Mouse (Mus musculus): Measurements from ENCODE around the gene Zfp941. TPM values are rescaled to one million over a fixed set of nuclear protein-coding genes. Genes with fewer than 3 reads are reported as not detected.

Gene Zfp941
- polyA plus RNA-seq (2015; fragmentation: Illumina TruSeq; extraction: RNeasy Lipid Tissue Mini Kit (QIAGEN cat#74804); ENCODE audit: low read depth, low replicate concordance) = 21.9 TPM

GRCm38 (mm10) chr7:140821653-140822329 is at the start of gene Zfp941:
Gene Zfp941 (minus strand): TSS chr7:140822178.

GRCm38 (mm10) chr7:140857550-140858505 is 35.9 kb upstream of the Zfp941 start, which contains the start of gene Bet1l:
Gene Bet1l (minus strand): TSS chr7:140857577.

DNA sequence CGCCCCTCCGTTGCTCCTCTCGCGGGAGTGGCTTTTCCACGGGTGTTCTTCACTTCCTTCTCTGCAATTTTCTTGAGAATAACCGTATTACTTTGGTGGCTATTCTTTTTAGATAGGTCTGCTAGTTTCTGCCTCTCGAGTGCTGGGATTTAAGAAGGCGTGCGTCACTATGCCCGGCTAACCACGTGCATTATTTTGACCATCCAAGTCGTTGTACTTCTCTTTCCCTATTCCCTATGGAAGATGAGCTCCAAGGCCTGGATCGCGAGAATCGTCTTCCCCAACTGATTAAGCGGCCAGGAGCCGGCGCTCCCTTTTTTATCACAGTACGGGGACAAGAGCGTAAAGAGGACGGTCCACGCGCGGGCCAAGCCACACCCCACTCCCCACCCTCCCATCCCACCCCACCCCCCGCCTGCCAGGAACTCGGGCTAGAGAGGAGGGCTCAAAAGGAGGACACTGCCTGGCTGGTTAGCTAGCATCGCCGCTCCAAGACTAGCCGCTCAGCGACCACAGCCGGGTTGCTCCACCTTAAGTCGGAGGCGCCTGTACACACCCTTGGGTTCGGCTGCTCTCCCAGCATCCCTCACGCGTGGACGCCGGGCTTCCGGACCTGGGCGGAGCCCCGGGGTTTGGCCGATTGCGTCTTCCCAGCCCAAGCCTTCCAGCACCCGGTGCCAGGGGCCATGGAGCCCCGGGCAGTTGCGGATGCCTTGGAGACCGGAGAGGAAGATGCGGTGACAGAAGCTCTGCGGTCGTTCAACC is 35.0 kb upstream of the Zfp941 start, which contains the start of gene Ric8a:
Gene Ric8a, plus strand, starts transcription at position 173 of the 765 bp plus-strand sequence.

GRCm38 (mm10) chr7:140855860-140856784 is 34.1 kb upstream of the Zfp941 start, which contains the start of gene Gm45785:
Gene Gm45785 (minus strand): TSS chr7:140856331.

GRCm38 (mm10) chr7:140847755-140848580 is 26.0 kb upstream of the Zfp941 start, which contains the start of gene Odf3:
Gene Odf3 (plus strand): TSS chr7:140847805.

DNA sequence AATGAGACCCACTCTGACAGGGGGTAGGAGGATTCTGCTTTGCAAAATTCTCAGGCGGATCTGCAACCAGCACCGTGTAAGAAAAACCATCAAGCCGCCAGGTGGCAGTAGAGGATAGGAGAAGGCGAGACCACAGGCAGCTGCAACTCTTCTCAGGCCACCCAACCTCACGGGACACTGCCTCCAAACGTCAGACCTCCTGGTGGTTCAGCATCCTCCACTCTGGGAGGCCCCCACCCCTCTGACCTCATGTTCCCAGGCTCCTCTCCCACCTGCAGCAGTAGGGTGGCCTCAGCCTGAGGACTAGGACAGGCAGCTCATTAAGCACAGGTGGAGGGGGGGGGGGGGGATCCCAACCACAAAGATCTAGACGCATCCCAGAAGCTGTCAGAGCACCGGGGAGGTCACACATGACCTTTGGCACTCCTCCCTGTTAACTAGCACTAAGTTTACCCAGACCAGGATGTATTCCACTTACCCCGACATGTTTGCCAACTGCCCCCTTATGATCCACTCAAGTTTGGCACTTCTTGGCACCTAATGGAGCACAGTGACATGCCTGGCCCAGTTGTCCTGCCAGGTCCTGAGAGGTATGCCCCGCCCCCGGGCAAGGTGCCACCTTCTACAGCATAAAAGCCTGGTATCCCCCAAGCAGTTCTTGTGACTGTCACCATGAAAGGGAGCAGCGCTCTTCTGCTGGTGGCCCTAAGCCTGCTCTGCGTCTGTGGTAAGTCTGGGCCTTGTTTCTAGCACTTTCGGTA is 23.1 kb upstream of the Zfp941 start, which contains the start of gene Scgb1c1:
Gene Scgb1c1, plus strand, starts transcription at position 643 of the 761 bp plus-strand sequence.

GRCm38 (mm10) chr7:140834968-140835757 is 13.2 kb upstream of the Zfp941 start, which contains the start of gene Urah:
Gene Urah (plus strand): TSS chr7:140835018.

GRCm38 (mm10) chr7:140787406-140788052 is 34.4 kb downstream of the Zfp941 start, which contains the start of gene Syce1:
Gene Syce1 (minus strand): TSS chr7:140787852.

GRCm38 (mm10) chr7:140763447-140764020 is 58.4 kb downstream of the Zfp941 start, which contains the start of gene Cyp2e1:
Gene Cyp2e1 (plus strand): TSS chr7:140763739.

Other genes starting within 250 kb of the Zfp941 start
- not detected for gene Olfr46, start 220.9 kb downstream of the Zfp941 start, polyA plus RNA-seq (2015; fragmentation: Illumina TruSeq; extraction: RNeasy Lipid Tissue Mini Kit (QIAGEN cat#74804); ENCODE audit: low read depth, low replicate concordance)
- gene Olfr61, start 193.2 kb downstream of the Zfp941 start, polyA plus RNA-seq (2015; fragmentation: Illumina TruSeq; extraction: RNeasy Lipid Tissue Mini Kit (QIAGEN cat#74804); ENCODE audit: low read depth, low replicate concordance) = not detected
- gene Olfr53, start 175.7 kb downstream of the Zfp941 start, polyA plus RNA-seq (2015; fragmentation: Illumina TruSeq; extraction: RNeasy Lipid Tissue Mini Kit (QIAGEN cat#74804); ENCODE audit: low read depth, low replicate concordance) = not detected
- not detected for gene Olfr539, start 162.2 kb downstream of the Zfp941 start, polyA plus RNA-seq (2015; fragmentation: Illumina TruSeq; extraction: RNeasy Lipid Tissue Mini Kit (QIAGEN cat#74804); ENCODE audit: low read depth, low replicate concordance)
- gene Olfr45, start 140.2 kb downstream of the Zfp941 start, polyA plus RNA-seq (2015; fragmentation: Illumina TruSeq; extraction: RNeasy Lipid Tissue Mini Kit (QIAGEN cat#74804); ENCODE audit: low read depth, low replicate concordance) = not detected
- not detected for gene Olfr541, start 124.9 kb downstream of the Zfp941 start, polyA plus RNA-seq (2015; fragmentation: Illumina TruSeq; extraction: RNeasy Lipid Tissue Mini Kit (QIAGEN cat#74804); ENCODE audit: low read depth, low replicate concordance)
- 0.73 TPM for gene Cyp2e1, start 58.4 kb downstream of the Zfp941 start, polyA plus RNA-seq (2015; fragmentation: Illumina TruSeq; extraction: RNeasy Lipid Tissue Mini Kit (QIAGEN cat#74804); ENCODE audit: low read depth, low replicate concordance)
- gene Syce1, start 34.3 kb downstream of the Zfp941 start, polyA plus RNA-seq (2015; fragmentation: Illumina TruSeq; extraction: RNeasy Lipid Tissue Mini Kit (QIAGEN cat#74804); ENCODE audit: low read depth, low replicate concordance) = 0.52 TPM
- gene Urah, start 12.8 kb upstream of the Zfp941 start, polyA plus RNA-seq (2015; fragmentation: Illumina TruSeq; extraction: RNeasy Lipid Tissue Mini Kit (QIAGEN cat#74804); ENCODE audit: low read depth, low replicate concordance) = 1.6 TPM
- gene Scgb1c1, start 23.4 kb upstream of the Zfp941 start, polyA plus RNA-seq (2015; fragmentation: Illumina TruSeq; extraction: RNeasy Lipid Tissue Mini Kit (QIAGEN cat#74804); ENCODE audit: low read depth, low replicate concordance) = not detected
- gene Odf3, start 25.6 kb upstream of the Zfp941 start, polyA plus RNA-seq (2015; fragmentation: Illumina TruSeq; extraction: RNeasy Lipid Tissue Mini Kit (QIAGEN cat#74804); ENCODE audit: low read depth, low replicate concordance) = 0.28 TPM
- gene Gm45785, start 34.2 kb upstream of the Zfp941 start, polyA plus RNA-seq (2015; fragmentation: Illumina TruSeq; extraction: RNeasy Lipid Tissue Mini Kit (QIAGEN cat#74804); ENCODE audit: low read depth, low replicate concordance) = not detected
- 66.6 TPM for gene Ric8a, start 34.8 kb upstream of the Zfp941 start, polyA plus RNA-seq (2015; fragmentation: Illumina TruSeq; extraction: RNeasy Lipid Tissue Mini Kit (QIAGEN cat#74804); ENCODE audit: low read depth, low replicate concordance)
- gene Bet1l, start 35.4 kb upstream of the Zfp941 start, polyA plus RNA-seq (2015; fragmentation: Illumina TruSeq; extraction: RNeasy Lipid Tissue Mini Kit (QIAGEN cat#74804); ENCODE audit: low read depth, low replicate concordance) = 34.2 TPM
- gene Psmd13, start 59.8 kb upstream of the Zfp941 start, polyA plus RNA-seq (2015; fragmentation: Illumina TruSeq; extraction: RNeasy Lipid Tissue Mini Kit (QIAGEN cat#74804); ENCODE audit: low read depth, low replicate concordance) = 133 TPM
- gene Sirt3, start 60.1 kb upstream of the Zfp941 start, polyA plus RNA-seq (2015; fragmentation: Illumina TruSeq; extraction: RNeasy Lipid Tissue Mini Kit (QIAGEN cat#74804); ENCODE audit: low read depth, low replicate concordance) = 133 TPM
- gene Cox8b, start 78.3 kb upstream of the Zfp941 start, polyA plus RNA-seq (2015; fragmentation: Illumina TruSeq; extraction: RNeasy Lipid Tissue Mini Kit (QIAGEN cat#74804); ENCODE audit: low read depth, low replicate concordance) = 4.6 TPM
- 0.34 TPM for gene Nlrp6, start 98.7 kb upstream of the Zfp941 start, polyA plus RNA-seq (2015; fragmentation: Illumina TruSeq; extraction: RNeasy Lipid Tissue Mini Kit (QIAGEN cat#74804); ENCODE audit: low read depth, low replicate concordance)
- 4.3 TPM for gene Pgghg, start 119.2 kb upstream of the Zfp941 start, polyA plus RNA-seq (2015; fragmentation: Illumina TruSeq; extraction: RNeasy Lipid Tissue Mini Kit (QIAGEN cat#74804); ENCODE audit: low read depth, low replicate concordance)
- not detected for gene Ifitm5, start 128.1 kb upstream of the Zfp941 start, polyA plus RNA-seq (2015; fragmentation: Illumina TruSeq; extraction: RNeasy Lipid Tissue Mini Kit (QIAGEN cat#74804); ENCODE audit: low read depth, low replicate concordance)
- not detected for gene Gm45717, start 133.8 kb upstream of the Zfp941 start, polyA plus RNA-seq (2015; fragmentation: Illumina TruSeq; extraction: RNeasy Lipid Tissue Mini Kit (QIAGEN cat#74804); ENCODE audit: low read depth, low replicate concordance)
- 31.6 TPM for gene Ifitm2, start 133.8 kb upstream of the Zfp941 start, polyA plus RNA-seq (2015; fragmentation: Illumina TruSeq; extraction: RNeasy Lipid Tissue Mini Kit (QIAGEN cat#74804); ENCODE audit: low read depth, low replicate concordance)
- gene Ifitm1, start 145.0 kb upstream of the Zfp941 start, polyA plus RNA-seq (2015; fragmentation: Illumina TruSeq; extraction: RNeasy Lipid Tissue Mini Kit (QIAGEN cat#74804); ENCODE audit: low read depth, low replicate concordance) = 8.0 TPM
- 39.7 TPM for gene Ifitm3, start 188.6 kb upstream of the Zfp941 start, polyA plus RNA-seq (2015; fragmentation: Illumina TruSeq; extraction: RNeasy Lipid Tissue Mini Kit (QIAGEN cat#74804); ENCODE audit: low read depth, low replicate concordance)
- gene Ifitm6, start 195.7 kb upstream of the Zfp941 start, polyA plus RNA-seq (2015; fragmentation: Illumina TruSeq; extraction: RNeasy Lipid Tissue Mini Kit (QIAGEN cat#74804); ENCODE audit: low read depth, low replicate concordance) = 1.1 TPM
- gene Gm17387, start 207.0 kb upstream of the Zfp941 start, polyA plus RNA-seq (2015; fragmentation: Illumina TruSeq; extraction: RNeasy Lipid Tissue Mini Kit (QIAGEN cat#74804); ENCODE audit: low read depth, low replicate concordance) = not detected
- gene B4galnt4, start 238.9 kb upstream of the Zfp941 start, polyA plus RNA-seq (2015; fragmentation: Illumina TruSeq; extraction: RNeasy Lipid Tissue Mini Kit (QIAGEN cat#74804); ENCODE audit: low read depth, low replicate concordance) = 44.9 TPM

All from brain, adult 10 weeks (tissue).